Mouse (Mus musculus) hindbrain, embryonic 12.5 days (tissue): ENCODE measurements around the gene Tada1. TPM values are rescaled to one million over a fixed set of nuclear protein-coding genes. Genes with fewer than 3 reads are reported as not detected.
A peak's percentile ranks its signal among the peaks of the same experiment; 100 is the strongest.

Experiments
- ATAC-seq: fragments of 200-750 bp; cut with Nextera tagmentation; 2 replicates; pipeline ENCODE4 v1.8.0; 2017; ENCODE audit warnings: moderate TSS enrichment; ENCODE audit not compliant: low FRiP score
- H3K27ac ChIP-seq: fragments of 300-500 bp; sonication (generic); 2 replicates; pipeline ENCODE4 v1.5.1; 2016; ENCODE audit warnings: mild to moderate bottlenecking
- H3K27me3 ChIP-seq: fragments of 300-500 bp; sonication (generic); 2 replicates; pipeline ENCODE4 v1.6.1; 2016; ENCODE audit warnings: mild to moderate bottlenecking
- H3K36me3 ChIP-seq: fragments of 300-500 bp; sonication (generic); 2 replicates; pipeline ENCODE4 v1.6.1; 2016; ENCODE audit warnings: mild to moderate bottlenecking
- H3K4me1 ChIP-seq: fragments of 300-500 bp; sonication (generic); 2 replicates; pipeline ENCODE4 v1.6.1; 2016
- H3K4me2 ChIP-seq: fragments of 300-500 bp; sonication (generic); replicated peaks from 2 replicates; pipeline ENCODE4 v1.6.1; 2016; ENCODE audit warnings: mild to moderate bottlenecking
- H3K4me3 ChIP-seq: fragments of 300-500 bp; sonication (generic); 2 replicates; pipeline ENCODE4 v1.5.1; 2016; ENCODE audit warnings: mild to moderate bottlenecking
- H3K9ac ChIP-seq: fragments of 300-500 bp; sonication (generic); 2 replicates; pipeline ENCODE4 v1.6.1; 2016; ENCODE audit warnings: mild to moderate bottlenecking, moderate library complexity
- H3K9me3 ChIP-seq: fragments of 300-500 bp; sonication (generic); replicated peaks from 2 replicates; pipeline ENCODE4 v1.6.1; 2016; ENCODE audit warnings: mild to moderate bottlenecking
- WGBS: fragments of 180-500 bp; shearing (Covaris S2); methylation state at CpG from one replicate; pipeline ENCODE4 v1.1.7; 2016; 5-methylcytosine and 5-hydroxymethylcytosine counted together
- polyA plus RNA-seq: library from polyadenylated mRNA; unstranded; fragments of >200 nt; fragmentation: Nextera tagmentation; extraction: Ambion mirVana; gene quantifications from 2 replicates; pipeline ENCODE4 v1.2.1, GENCODE M21; 2016

The Tada1 gene
- polyA plus RNA-seq, 1 experiment from 2014 or later, result 58.4 TPM

DNA sequence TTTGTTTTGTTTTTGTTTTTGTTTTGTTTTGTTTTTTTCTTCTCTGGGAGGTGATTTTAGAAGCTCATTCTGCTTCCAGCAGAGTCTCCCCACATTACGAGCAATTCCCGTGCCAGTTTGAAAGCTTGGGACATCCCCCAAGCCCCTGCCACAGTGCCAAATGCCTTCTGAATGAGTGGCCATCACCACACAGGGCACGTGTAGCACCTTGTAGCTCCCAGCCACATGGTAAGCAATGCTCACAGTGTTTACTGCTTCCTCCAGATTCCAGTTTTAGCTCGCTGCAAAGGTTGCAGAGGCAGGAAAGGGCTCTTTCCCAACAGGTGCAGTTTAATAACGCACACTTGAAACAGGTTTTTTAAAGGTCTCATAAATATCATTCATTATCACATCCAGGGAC is 18.0 kb upstream of the Tada1 start:
- Histone ChIP-seq H3K4me2 (no peak overlapping the region), H3K4me3 (no peak overlapping the region), H3K9me3 (no peaks in the 10 kb centered on the region), H3K36me3 (no peaks in the 10 kb centered on the region), H3K27me3 (no peaks in the 10 kb centered on the region), H3K4me1 (no peaks in the 10 kb centered on the region), H3K9ac (no peak overlapping the region), H3K27ac (no peak overlapping the region)
- WGBS, result 82% methylated on average over 5 of the region's 5 CpGs
- ATAC-seq, result no peak

GRCm38 (mm10) chr1:166361842-166362241 is 17.1 kb upstream of the Tada1 start:
- no peak for ATAC-seq
- no peaks in the 10 kb centered on the region for H3K4me1 ChIP-seq
- no peaks in the 10 kb centered on the region for H3K36me3 ChIP-seq
- H3K27me3 ChIP-seq, result no peaks in the 10 kb centered on the region
- no peak overlapping the region for H3K9ac ChIP-seq
- no peaks in the 10 kb centered on the region for H3K9me3 ChIP-seq
- no peak overlapping the region for H3K4me2 ChIP-seq
- WGBS, result 72% methylated on average over 3 of the region's 3 CpGs
- H3K27ac ChIP-seq, result no peak overlapping the region
- H3K4me3 ChIP-seq, result no peak overlapping the region

GRCm38 (mm10) chr1:166362659-166363058 is 16.2 kb upstream of the Tada1 start:
- H3K9ac ChIP-seq, result no peak overlapping the region
- 88% methylated on average over 3 of the region's 3 CpGs for WGBS
- H3K4me2 ChIP-seq, result no peak overlapping the region
- H3K9me3 ChIP-seq, result no peaks in the 10 kb centered on the region
- H3K4me3 ChIP-seq, result no peak overlapping the region
- H3K27me3 ChIP-seq, result no peaks in the 10 kb centered on the region
- H3K36me3 ChIP-seq, result no peaks in the 10 kb centered on the region
- no peak overlapping the region for H3K27ac ChIP-seq
- no peaks in the 10 kb centered on the region for H3K4me1 ChIP-seq
- ATAC-seq, result no peak

- Histone ChIP-seq H3K4me1 (no peaks in the 10 kb centered on the region), H3K9ac (no peak overlapping the region), H3K9me3 (no peaks in the 10 kb centered on the region), H3K27ac (no peak overlapping the region), H3K27me3 (no peaks in the 10 kb centered on the region), H3K36me3 (no peaks in the 10 kb centered on the region), H3K4me2 (no peak overlapping the region), H3K4me3 (no peak overlapping the region)
- ATAC-seq, result no peak
Measured at GRCm38 (mm10) chr1:166363122-166363521, 15.8 kb upstream of the Tada1 start.

DNA sequence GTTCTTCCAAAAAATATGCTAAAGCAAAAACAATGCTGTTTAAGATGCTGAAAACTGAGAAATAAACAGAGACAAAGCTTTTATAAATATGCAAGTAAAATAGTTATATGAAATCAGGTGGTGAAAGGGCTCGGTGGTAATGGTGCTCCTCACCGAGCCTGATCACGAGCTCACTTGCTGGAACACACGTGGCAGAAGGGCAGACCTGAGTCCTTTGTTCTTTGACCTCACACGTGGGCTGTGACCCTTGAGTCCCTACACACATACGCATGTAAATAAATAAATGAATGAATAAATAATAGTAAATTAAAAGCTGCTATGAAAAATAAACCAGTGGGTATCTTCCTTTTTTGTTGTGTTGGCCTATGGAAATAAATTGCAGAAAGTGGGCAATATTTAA is 1.7 kb upstream of the Tada1 start:
- 0 out of 2 replicates have a peak, but pooled peaks cover 1% of the 10 kb centered on the region for H3K36me3 ChIP-seq
- H3K27me3 ChIP-seq, result no peaks in the 10 kb centered on the region
- WGBS, result 75% methylated on average over 6 of the region's 6 CpGs
- H3K4me1 ChIP-seq, result peaks cover 19% of the 10 kb centered on the region
- H3K27ac ChIP-seq, result no peak overlapping the region
- no peak for ATAC-seq
- no peak overlapping the region for H3K4me3 ChIP-seq
- H3K9ac ChIP-seq, result no peak overlapping the region; the same call in 1 of the 2 replicates
- H3K4me2 ChIP-seq, result no peak overlapping the region
- no peaks in the 10 kb centered on the region for H3K9me3 ChIP-seq

DNA sequence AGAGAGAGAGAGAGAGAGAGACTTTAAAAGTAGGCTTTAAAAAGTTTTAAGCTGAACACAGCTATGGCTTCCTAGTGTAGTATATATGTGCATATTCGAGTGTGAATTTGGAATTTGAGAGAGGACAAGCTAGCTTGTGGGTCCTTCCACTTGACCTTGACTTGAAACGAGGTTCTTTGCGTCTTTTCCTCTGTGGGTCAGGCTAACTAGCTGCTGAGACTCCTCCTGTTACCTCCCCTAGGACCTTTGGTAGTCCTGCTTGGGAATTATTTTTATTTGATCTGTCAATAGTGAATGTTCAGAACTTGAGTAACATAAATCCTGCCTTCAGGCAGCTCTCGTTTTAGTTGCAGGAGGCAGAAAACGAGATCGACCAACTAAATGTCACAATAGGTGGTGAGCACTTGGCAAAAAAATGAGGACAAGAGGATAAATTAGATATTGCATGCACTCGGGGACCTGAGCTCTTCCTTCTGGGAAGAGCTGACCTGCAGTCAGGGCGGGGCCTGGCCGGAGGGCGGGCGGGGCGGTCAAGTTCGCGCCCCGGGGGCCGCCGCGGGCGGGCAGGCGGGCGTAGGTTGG is 375 bp upstream of the Tada1 start:
- peak overlapping the region; percentile 65 for H3K4me2 ChIP-seq
- WGBS, result 6% methylated on average over 21 of the region's 21 CpGs
- H3K27ac ChIP-seq, result peak overlapping the region; percentile 75
- peak overlapping the region; percentile 75 for H3K4me3 ChIP-seq
- peak overlapping the region; percentile 90 for H3K9ac ChIP-seq
- no peaks in the 10 kb centered on the region for H3K9me3 ChIP-seq
- H3K4me1 ChIP-seq, result peaks cover 19% of the 10 kb centered on the region
- H3K27me3 ChIP-seq, result no peaks in the 10 kb centered on the region
- H3K36me3 ChIP-seq, result peaks cover 13% of the 10 kb centered on the region
- peak; percentile 5; the same call in 1 of the 2 replicates for ATAC-seq

- H3K36me3 ChIP-seq, result peaks cover 21% of the 10 kb centered on the region
- no peaks in the 10 kb centered on the region for H3K9me3 ChIP-seq
- H3K4me2 ChIP-seq, result peak overlapping the region; percentile 64
- ATAC-seq, result peak; percentile 70
- H3K4me3 ChIP-seq, result peak overlapping the region; percentile 75
- H3K4me1 ChIP-seq, result peaks cover 19% of the 10 kb centered on the region
- WGBS, result 1% methylated on average over 40 of the region's 41 CpGs
- H3K27me3 ChIP-seq, result no peaks in the 10 kb centered on the region
- H3K9ac ChIP-seq, result peak overlapping the region; percentile 90
- H3K27ac ChIP-seq, result peak overlapping the region; percentile 81
Measured at GRCm38 (mm10) chr1:166379630-166380231, 834 bp downstream of the Tada1 start.

DNA sequence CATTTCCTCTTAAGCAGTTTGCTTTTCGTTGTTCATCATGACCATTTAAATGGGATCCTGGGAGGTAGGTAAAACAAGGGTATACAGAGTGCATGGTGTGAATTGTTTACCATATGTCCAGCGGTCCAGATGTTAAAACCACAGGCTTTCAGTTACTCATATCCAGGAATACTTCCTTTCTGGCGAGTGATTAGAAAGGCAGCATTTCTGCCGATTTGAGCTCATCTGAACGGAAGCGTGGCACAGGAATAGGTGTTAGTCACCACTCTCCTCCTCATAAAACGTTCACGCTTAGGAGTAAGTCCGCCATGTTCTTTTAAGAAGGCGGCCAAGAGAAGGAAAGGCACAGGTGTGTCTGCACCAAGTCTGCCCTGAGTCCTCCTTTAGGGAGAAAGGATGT is 2.4 kb downstream of the Tada1 start:
- Histone ChIP-seq H3K4me1 (peaks cover 19% of the 10 kb centered on the region), H3K9ac (0 out of 2 replicates have a peak overlapping the region, but pooled peaks have one; percentile 10), H3K36me3 (peaks cover 32% of the 10 kb centered on the region), H3K4me2 (no peak overlapping the region; the same call in 1 of the 2 replicates), H3K27me3 (no peaks in the 10 kb centered on the region), H3K27ac (no peak overlapping the region), H3K4me3 (no peak overlapping the region), H3K9me3 (no peaks in the 10 kb centered on the region)
- 89% methylated on average over 10 of the region's 10 CpGs for WGBS
- no peak for ATAC-seq

DNA sequence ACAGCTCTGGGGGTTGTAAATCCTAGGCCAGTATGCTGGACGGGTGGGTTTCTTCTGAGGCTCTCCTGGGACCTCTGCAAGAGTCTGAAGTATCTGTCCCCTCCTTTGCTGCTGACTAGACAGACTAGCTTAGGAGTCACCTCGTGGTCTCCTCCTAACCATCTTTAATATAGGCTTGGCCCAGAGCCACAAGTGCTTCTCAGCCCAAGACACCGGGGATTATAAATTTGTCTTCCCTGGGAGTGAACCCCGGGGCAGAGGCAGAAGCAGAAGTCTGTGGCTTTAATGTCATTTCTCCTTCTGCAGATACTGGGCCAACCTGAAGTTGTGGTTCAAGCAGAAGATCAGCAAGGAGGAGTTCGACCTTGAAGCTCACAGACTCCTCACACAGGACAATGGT is 2.9 kb downstream of the Tada1 start:
- Histone ChIP-seq H3K36me3 (peaks cover 37% of the 10 kb centered on the region), H3K4me3 (no peak overlapping the region), H3K4me1 (peaks cover 19% of the 10 kb centered on the region), H3K9ac (0 out of 2 replicates have a peak overlapping the region, but pooled peaks have one; percentile 10), H3K27ac (no peak overlapping the region), H3K27me3 (no peaks in the 10 kb centered on the region), H3K9me3 (no peaks in the 10 kb centered on the region), H3K4me2 (no peak overlapping the region)
- 83% methylated on average over 5 of the region's 5 CpGs for WGBS
- ATAC-seq, result no peak

DNA sequence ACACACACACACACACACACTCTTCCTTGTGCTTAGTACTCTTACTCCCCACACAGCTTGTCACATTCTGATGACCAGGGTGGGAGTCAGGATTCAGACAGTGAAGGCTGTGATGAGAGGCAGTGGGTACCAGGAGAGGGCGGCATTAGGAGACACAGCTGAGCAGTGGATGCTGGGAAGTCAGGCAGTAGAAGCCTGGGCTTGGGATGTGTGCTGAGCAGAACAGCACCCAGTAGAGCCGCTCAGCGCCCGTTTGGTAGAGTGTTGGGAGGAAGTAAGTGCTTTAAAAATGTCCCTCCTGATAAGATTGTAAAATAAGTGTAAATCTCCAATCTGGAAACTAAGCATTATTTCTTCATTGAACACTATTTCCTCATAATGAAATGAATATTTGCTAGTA is 3.7 kb downstream of the Tada1 start:
- peaks cover 45% of the 10 kb centered on the region for H3K36me3 ChIP-seq
- no peak overlapping the region for H3K27ac ChIP-seq
- no peak overlapping the region for H3K4me2 ChIP-seq
- no peak for ATAC-seq
- H3K4me3 ChIP-seq, result no peak overlapping the region
- H3K9me3 ChIP-seq, result no peaks in the 10 kb centered on the region
- H3K27me3 ChIP-seq, result no peaks in the 10 kb centered on the region
- WGBS, result 82% methylated on average over 4 of the region's 4 CpGs
- peaks cover 19% of the 10 kb centered on the region for H3K4me1 ChIP-seq
- H3K9ac ChIP-seq, result no peak overlapping the region

GRCm38 (mm10) chr1:166384614-166385013 is 5.7 kb downstream of the Tada1 start:
- Histone ChIP-seq H3K27ac (no peak overlapping the region), H3K9me3 (no peaks in the 10 kb centered on the region), H3K36me3 (peaks cover 65% of the 10 kb centered on the region), H3K27me3 (no peaks in the 10 kb centered on the region), H3K4me2 (no peak overlapping the region), H3K9ac (no peak overlapping the region), H3K4me3 (no peak overlapping the region), H3K4me1 (peaks cover 17% of the 10 kb centered on the region)
- no peak for ATAC-seq
- 92% methylated on average over 10 of the region's 10 CpGs for WGBS

- Histone ChIP-seq H3K4me1 (peaks cover 14% of the 10 kb centered on the region), H3K27me3 (no peaks in the 10 kb centered on the region), H3K36me3 (peaks cover 73% of the 10 kb centered on the region), H3K9me3 (no peaks in the 10 kb centered on the region), H3K9ac (no peak overlapping the region), H3K27ac (no peak overlapping the region), H3K4me2 (no peak overlapping the region), H3K4me3 (no peak overlapping the region)
- 91% methylated on average over 5 of the region's 5 CpGs for WGBS
- ATAC-seq, result no peak
Measured at GRCm38 (mm10) chr1:166385431-166385830, 6.5 kb downstream of the Tada1 start.

- 91% methylated on average over 11 of the region's 11 CpGs for WGBS
- Histone ChIP-seq H3K4me2 (no peak overlapping the region), H3K27me3 (no peaks in the 10 kb centered on the region), H3K4me1 (no peaks in the 10 kb centered on the region), H3K9me3 (no peaks in the 10 kb centered on the region), H3K4me3 (no peak overlapping the region), H3K36me3 (peaks cover 89% of the 10 kb centered on the region), H3K27ac (no peak overlapping the region), H3K9ac (no peak overlapping the region)
- no peak for ATAC-seq
Measured at GRCm38 (mm10) chr1:166388511-166388910, 9.6 kb downstream of the Tada1 start.
